Mouse (Mus musculus) megakaryocyte, adult 5-6 weeks (primary cell): ENCODE measurements around the gene Neu4. TPM values are rescaled to one million over a fixed set of nuclear protein-coding genes. Genes with fewer than 3 reads are reported as not detected.
"Not testable (repeated sequence)": the region's sequence is repeated elsewhere in the genome, so short reads cannot be mapped to it uniquely, and the experiment has no call there.

ENCODE experiments used
- ATAC-seq: 2 replicates; pipeline ENCODE4 v1.8.0; 2016; ENCODE audit warnings: mild to moderate bottlenecking, inconsistent platforms; ENCODE audit not compliant: poor library complexity, severe bottlenecking
- total RNA-seq, 2 experiments: library from RNA; stranded (forward) in 1 of 2; stranded (reverse) in 1 of 2; fragments of 153-499, 151-499 nt in 1 of 2; fragments of 221-1000, 200-1000 nt in 1 of 2; gene quantifications; 2 replicates each; pipeline versions ENCODE4 v1.2.3 to v1.2.4; 2015 to 2017

Gene Neu4
- total RNA-seq, 2 experiments from 2014 or later: not detected

GRCm38 (mm10) chr1:94052373-94052772, 32.1 kb downstream of the Neu4 start, which contains the start of gene Pdcd1:
TSS of gene Pdcd1 (minus strand) at chr1:94052553.
- ATAC-seq: no peak

DNA sequence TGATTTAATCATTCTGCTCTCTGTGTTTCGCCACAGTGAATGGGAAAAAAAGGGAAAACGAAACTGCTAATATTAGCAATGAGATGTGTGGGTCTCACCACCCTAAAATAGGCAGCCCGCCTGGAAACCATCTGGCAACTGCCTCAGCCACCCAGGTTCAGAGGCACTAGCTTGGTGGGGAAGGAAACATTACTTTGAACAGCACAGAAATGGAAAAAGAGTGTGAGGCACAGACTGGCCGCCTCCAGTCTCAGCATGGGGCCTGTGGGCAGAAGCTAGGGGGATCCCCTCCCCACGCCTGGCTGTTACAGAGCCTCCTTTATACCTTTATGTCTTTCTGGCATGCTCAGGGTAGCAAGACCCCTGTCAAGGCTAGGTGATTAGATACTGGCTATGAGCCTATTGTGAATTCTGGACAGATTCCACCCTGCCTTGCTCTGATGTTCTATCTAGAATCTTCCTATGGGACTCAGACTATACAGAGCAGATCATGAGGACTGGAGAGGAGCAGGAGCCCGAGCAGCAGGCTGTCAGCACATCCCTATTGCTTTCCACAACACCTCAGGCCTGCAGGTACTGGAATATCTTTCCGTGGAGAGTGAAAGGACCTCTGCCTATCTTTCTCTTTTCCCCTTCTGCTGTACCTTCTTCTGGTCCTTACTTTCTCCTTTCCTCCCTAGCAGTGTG, 33.4 kb downstream of the Neu4 start:
- ATAC-seq: peak; percentile 54

DNA sequence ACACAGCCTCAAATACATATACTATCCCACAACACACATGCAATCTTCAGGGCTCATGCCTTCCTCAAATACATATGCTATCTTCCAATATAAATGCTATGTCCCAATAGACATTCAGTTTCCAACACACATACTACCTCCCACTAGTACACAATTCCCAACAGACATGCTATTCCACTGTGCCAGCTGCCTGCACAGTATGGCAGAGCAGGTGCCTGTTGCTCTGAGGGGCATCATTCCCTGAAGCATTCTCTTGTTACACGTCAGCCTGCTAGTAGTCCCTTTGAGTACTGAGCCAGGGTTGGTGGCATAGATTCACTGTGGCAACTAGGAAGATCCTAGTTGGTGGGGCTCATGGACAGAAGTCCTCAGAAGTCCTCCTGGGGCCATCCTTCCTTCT, 34.2 kb downstream of the Neu4 start:
- no peak for ATAC-seq

GRCm38 (mm10) chr1:94055966-94056365, 35.7 kb downstream of the Neu4 start:
- ATAC-seq: peak; percentile 83

DNA sequence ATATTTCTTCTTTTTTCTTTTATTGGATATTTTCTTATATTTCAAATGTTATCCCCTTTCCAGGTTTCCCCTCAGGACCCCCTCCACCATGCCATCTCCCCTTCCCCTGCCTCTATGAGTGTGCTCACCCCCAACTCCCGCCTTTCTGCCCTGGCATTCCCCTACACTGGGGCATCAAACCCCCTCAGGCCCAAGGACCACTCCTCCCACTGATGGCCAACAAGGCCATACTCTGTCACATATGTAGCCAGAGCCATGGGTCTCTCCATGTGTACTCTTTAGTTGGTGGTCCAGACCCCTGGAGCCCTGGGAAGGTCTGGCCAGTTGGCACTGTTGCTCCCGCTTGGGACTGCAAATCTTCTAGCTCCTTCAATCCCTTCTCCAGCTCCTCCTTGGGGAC, 37.1 kb downstream of the Neu4 start:
- ATAC-seq: no peak

DNA sequence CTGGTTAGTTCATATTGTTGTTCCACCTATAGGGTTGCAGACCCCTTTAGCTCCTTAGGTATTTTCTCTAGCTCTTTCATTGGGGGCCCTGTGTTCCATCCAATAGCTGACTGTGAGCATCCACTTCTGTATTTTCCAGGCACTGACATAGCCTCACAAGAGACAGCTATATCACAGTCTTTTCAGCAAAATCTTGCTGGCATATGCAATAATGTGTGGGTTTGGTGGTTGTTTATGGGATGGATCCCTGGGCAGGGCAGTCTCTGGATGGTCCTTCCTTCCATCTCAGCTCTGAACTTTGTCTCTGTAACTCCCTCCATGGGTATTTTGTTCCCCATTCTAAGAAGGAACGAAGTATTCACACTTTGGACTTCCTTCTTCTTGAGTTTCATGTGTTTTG, 38.0 kb downstream of the Neu4 start:
- ATAC-seq: not testable (repeated sequence)

DNA sequence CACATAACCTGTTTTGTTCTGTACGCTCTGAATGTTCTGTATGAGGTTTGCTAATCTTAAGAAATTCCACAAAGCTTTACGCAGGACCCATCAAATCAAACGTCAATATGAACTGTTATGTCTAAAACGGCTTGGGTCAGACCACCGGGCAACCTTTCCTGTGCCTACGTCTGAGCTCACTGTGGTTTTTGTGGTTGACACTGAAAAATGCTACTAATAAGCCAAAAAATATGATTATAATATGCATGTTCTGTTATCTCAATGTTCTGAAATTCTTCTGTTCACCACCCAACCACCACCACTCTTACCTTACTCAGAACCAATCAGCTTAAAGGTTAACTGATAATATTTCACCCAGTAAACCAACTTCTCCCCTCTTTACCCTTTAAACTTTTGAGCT, 54.5 kb downstream of the Neu4 start:
- no peak for ATAC-seq

- no peak for ATAC-seq
Observed at GRCm38 (mm10) chr1:94076702-94077101, 56.5 kb downstream of the Neu4 start.

Other genes with a start within 250 kb of the Neu4 start
- gene Dtymk, start 218.5 kb upstream of the Neu4 start, total RNA-seq (2015): 89.6 and 94.6 TPM in 2 replicates
- gene Dtymk, start 218.5 kb upstream of the Neu4 start, total RNA-seq (2017): 78.7 and 94.6 TPM in 2 replicates
- 8.3 and 11.1 TPM in 2 replicates for gene Ing5, start 216.5 kb upstream of the Neu4 start, total RNA-seq (2015)
- gene Ing5, start 216.5 kb upstream of the Neu4 start, total RNA-seq (2017): 22.1 and 26.3 TPM in 2 replicates
- 10.8 and 12.4 TPM in 2 replicates for gene D2hgdh, start 195.5 kb upstream of the Neu4 start, total RNA-seq (2015)
- 13.2 and 15.2 TPM in 2 replicates for gene D2hgdh, start 195.5 kb upstream of the Neu4 start, total RNA-seq (2017)
- not detected in 2 replicates for gene Gal3st2, start 159.1 kb upstream of the Neu4 start, total RNA-seq (2015)
- not detected in 2 replicates for gene Gal3st2, start 159.1 kb upstream of the Neu4 start, total RNA-seq (2017)
- gene Gal3st2b, start 102.1 kb upstream of the Neu4 start, total RNA-seq (2015): not detected in 2 replicates
- not detected in 2 replicates for gene Gal3st2b, start 102.1 kb upstream of the Neu4 start, total RNA-seq (2017)
- gene Gal3st2c, start 29.9 kb upstream of the Neu4 start, total RNA-seq (2015): not detected in 2 replicates
- not detected in 2 replicates for gene Gal3st2c, start 29.9 kb upstream of the Neu4 start, total RNA-seq (2017)
- gene Pdcd1, start 32.1 kb downstream of the Neu4 start, total RNA-seq (2015): not detected in 2 replicates
- 0.26 TPM in 1 of 2 replicates, not detected in the other for gene Pdcd1, start 32.1 kb downstream of the Neu4 start, total RNA-seq (2017)